Mouse (Mus musculus) thymus, postnatal 4 days (tissue): ENCODE data around the gene Prss22.
"Not testable (repeated sequence)": the region's sequence is repeated elsewhere in the genome, so short reads cannot be mapped to it uniquely, and the experiment has no call there.

Source experiments
- DNase-seq: peaks from one replicate; pipeline ENCODE4 v3.0.0; 2021

Gene Prss22

DNA sequence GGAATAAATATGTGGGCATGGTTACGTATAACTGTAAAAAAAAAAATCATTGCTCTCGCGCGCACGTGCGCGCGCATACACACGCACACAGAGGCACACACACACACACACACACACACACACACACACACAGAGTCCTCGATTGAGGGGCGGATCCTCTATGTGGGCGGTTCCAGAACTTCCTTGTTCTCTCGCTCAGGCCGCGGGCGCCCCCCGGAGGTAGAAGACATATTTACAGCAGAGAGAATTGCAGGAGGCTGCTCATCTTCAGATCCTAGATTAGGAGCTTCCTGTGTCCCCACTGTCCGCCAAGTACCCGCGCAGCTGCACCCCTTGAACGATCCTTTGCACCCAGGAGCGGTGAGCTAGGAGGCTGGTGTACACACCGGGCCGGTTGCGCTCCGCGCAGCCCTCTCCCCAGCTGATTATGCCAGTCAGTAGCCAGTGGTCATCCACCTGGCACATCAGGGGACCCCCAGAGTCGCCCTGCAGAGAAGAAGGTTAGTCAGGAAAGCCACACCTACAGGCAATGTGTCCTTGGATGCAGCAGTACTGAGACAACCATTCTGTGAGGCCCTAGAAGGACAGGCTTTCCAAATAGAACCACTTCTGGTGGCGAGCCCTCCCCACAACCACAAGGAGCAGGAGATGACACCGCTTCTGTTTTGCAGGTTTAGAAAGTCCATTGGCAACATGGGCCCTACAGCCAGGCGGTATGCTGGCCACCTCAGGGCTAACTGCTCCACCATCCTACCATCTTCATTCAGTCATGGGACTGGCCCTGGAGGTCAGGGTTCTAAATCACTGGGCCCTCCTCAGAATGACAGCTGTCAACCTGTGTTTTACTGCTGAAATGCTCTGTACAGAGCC is 4.1 kb downstream of the Prss22 start:
- DNase-seq, result peak; percentile 97

DNA sequence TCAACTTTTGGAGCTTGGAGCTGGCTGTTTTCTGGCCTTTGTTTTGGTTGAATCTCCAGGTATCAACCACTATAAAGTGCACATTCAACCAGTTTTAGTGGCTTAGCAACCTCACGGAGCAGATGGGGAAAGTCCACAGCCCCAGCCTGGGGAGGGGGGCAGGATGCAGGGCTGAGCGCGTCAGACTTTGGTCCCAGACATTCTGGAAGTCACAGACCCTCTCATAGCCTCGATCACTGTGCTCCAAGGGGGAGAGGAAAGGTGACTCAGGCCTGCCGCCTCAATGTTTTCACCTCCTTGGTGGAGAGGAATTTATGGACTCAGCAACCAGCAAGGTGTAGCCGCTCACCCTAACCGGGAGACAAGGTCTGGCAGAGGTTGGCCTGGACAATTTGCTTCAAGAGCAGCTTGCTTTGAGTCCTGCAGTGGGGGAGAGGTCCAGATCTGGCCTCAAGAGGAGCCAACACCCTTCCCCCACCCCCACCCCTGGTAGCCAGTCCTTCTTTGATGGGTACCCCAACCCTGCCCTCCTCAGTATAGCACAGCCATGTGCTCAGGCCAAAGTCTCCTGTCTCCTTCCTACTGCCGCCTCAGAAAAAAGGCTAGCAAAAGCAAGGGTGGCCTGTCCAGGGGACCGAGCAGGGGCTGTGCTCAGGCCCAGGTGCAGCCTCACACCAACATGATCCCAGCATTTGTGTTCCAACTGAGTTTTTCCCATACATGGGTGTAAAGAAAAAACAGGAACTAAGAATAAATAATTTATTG is 4.9 kb downstream of the Prss22 start:
- no peak for DNase-seq

GRCm38 (mm10) chr17:23989802-23990201 is 8.1 kb downstream of the Prss22 start:
- no peak for DNase-seq

- no peak for DNase-seq
Observed at GRCm38 (mm10) chr17:23984989-23985388, 12.9 kb downstream of the Prss22 start.

GRCm38 (mm10) chr17:23982912-23983311 is 15.0 kb downstream of the Prss22 start:
- no peak for DNase-seq

DNA sequence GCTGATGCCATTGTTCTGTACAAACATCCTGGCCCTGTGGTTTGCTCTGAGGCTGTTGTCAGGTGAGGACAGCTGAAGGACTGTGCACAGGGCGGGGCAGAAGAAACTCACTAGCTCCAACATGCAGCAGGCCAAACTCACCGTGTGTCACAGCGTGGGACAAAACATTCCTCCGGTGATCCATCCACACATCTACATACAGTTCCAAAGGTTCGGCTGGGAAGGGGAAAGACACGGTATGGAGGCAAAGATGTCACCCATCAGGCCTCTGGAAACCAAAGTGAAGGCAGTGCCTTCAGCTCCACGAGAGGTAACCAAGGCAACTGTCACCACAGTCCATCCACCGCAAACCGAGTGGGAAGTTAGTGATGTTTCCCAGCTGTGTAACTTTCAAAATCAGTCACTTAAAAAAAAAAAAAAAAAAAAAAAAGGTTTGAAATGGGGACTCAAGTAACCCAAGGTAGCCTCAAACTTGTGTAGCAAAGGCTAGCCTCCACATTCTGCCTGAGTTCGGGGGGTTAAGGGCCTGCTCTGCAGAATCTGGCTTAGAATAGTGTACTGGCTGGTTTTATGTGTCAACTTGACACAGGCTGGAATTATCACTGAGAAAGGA is 17.5 kb downstream of the Prss22 start, which contains the start of gene Prss30:
Gene Prss30 (minus strand): TSS at position 270 of the 613 bp plus-strand sequence.
- DNase-seq, result no peak

DNA sequence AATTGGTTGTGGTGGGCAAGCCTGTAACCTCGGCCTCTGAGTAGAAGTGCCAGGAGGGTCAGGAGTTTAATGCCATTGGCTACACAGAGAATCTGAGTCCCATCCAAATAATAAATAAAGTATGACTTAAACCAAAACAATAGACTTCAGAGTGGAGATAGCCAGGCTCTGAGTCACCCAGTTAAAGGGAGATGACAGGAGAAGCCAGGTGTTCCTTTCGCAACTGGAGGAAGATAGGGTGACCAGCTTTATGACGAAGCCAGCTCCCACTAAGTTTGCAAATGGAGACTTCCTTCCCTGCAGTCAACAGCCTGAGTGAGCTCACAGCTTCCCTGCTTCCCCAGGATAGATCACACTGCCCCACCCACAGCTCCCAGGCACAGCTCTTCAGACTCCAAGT is 18.4 kb downstream of the Prss22 start:
- DNase-seq, result no peak

- no peak for DNase-seq
Observed at GRCm38 (mm10) chr17:23976665-23977064, 21.2 kb downstream of the Prss22 start.

DNA sequence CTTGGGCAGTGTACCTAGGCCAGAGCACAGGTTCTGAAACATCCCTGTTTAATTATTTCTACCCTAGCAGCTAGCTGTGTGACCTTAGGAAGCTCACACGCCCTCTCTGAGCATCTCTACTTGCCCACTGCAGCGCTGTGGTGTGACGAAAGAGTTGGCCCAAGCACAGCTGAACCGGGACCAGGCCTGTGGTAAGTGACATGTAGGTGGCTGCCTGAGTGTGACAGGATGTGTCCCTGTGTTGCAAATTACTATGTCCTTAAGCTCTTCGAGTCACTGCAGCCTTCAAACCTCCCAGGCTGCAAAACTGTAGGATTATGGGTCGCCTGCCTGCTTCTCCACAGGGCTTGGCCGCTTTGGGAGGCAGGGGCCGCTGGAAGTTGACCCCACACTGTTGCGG is 26.6 kb downstream of the Prss22 start:
- DNase-seq, result no peak

- DNase-seq, result peak; percentile 89
Observed at GRCm38 (mm10) chr17:23969231-23969630, 28.7 kb downstream of the Prss22 start.

DNA sequence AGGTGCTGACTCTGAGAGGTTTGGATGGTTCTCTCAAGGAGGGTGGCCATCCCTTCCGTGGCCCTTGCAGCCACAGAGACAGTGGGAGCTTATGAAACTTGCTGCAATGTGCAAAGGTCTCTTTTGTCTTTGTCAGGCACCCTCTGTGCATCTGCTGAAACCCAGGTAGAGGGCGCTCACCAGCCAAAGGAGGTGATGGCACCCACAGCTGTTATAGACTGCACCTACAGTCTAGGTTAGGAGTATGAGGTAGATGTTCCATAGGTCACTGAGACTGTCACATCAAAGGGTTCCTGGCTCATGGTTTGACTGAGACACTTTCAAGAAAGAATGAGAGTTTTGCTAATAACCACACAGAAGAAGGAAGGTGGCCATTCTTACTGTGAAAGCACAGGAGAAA is 29.1 kb downstream of the Prss22 start:
- peak; percentile 64 for DNase-seq

DNA sequence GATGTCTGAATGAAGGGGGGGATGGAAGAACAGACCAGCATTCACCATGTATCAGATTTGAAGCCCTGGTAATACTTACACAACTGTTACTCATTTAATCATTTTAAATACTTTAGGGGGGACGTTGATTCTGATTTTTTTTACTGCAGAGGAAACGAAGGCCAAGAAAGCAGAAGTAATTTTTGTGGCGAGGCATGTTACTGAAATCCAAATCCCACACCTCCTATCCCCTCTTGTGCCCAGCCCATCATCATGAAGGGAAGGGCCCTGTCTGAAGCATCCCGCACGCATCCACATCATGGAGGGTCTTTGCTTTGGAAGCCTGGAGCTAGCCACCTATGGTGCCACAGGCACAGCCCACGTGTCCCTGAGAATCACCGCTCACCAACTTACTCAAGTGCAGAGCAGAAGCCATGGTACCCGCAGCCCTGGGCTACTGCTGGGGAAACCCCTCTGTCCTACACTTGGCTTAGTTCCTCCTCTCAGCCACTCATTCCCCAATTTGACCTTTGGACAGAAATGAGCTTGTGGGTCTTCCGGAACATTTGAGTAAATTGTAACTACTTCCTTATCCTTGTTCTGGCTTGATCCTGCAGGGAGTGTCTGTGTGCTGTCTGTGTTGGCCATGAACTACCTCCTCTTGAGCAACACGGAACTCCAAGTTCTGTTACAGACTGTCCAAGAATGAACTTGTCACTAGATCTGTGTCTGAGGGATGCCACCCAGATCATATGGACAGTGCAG is 31.1 kb downstream of the Prss22 start:
- DNase-seq, result no peak

DNA sequence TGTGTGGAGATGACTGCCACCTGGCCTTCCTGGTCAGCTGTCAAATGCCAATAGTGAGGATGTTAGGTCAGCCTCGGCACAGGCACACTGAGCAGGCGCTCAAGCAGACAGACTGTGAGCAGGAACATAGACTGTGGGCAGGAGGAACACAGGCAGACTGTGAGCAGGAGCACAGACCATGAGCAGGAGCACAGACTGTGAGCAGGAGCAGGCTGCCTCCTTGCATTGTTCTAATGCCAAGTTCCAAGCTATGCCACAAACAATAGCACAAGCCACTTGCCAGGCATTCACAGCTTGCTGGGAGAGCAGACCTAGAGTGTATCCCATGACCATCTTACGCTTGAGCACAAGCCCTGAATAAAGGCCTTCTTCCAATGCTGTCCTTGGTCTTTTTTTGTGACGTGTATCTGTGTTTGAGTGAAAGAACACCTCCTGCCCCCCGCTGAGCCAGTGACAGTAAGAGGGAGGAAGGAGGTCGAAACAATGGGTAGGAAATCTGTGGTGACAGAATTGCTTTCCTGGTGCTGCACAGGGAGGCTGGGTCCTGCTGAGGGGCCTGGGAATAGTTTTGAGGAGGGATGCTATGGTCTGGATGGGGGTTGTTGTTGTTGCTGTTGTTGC is 32.0 kb downstream of the Prss22 start:
- DNase-seq, result no peak

GRCm38 (mm10) chr17:23961573-23962122 is 36.3 kb downstream of the Prss22 start:
- DNase-seq, result no peak

GRCm38 (mm10) chr17:23960084-23960738 is 37.7 kb downstream of the Prss22 start:
- peak; percentile 80 for DNase-seq

- DNase-seq, result no peak
Observed at GRCm38 (mm10) chr17:23955174-23955573, 42.7 kb downstream of the Prss22 start, which contains the start of gene Sbpl. Sbpl (minus strand) TSS chr17:23955274.

DNA sequence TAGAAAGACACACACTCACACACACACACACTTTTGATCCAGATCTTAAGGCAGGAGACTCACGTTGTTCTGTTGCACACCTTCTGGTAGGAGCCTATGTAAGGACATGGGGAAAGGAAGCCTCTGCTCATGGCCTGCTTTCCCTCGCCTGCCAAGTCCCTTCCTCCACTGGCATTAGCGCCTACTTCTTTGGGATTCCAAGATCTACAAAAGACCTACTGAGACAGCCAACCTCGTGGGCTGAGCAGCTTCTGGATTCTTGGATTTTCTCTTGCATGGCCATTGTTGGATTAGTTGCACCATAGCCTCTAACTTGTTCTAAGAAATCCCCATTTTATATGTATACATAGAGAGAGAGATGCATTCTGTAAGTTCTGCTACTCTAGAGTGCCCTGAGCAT is 47.1 kb downstream of the Prss22 start:
- DNase-seq, result not testable (repeated sequence)

DNA sequence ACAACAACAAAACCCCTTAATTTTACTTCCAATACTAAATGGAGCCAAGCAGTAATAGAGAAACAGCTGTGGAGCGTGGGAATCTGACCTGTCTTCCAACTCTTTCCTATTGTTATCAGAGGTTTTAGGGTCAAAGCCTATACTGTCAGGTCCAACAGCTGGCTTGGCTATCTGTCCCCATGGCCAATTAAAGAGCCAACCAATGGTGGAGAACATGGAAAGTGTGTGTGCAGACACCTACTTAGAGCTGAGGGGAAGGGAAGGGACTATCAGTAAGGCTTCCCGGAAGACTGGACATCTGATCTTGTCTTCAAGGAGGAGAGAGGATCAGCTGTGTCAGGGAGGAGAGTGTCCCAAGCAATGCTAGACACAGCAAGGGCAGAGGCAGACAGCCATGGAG is 48.8 kb downstream of the Prss22 start:
- no peak for DNase-seq

DNA sequence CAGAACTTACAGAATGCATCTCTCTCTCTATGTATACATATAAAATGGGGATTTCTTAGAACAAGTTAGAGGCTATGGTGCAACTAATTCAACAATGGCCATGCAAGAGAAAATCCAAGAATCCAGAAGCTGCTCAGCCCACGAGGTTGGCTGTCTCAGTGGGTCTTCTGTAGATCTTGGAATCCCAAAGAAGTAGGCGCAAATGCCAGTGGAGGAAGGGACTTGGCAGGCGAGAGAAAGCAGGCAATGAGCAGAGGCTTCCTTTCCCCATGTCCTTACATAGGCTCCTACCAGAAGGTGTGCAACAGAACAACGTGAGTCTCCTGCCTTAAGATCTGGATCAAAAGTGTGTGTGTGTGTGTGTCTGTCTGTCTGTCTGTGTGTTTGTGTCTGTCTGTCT is 50.4 kb downstream of the Prss22 start:
- not testable (repeated sequence) for DNase-seq
